Mouse (Mus musculus) left cerebral cortex, postnatal 14 days (tissue): Measurements from ENCODE around the gene Mef2d. TPM values are rescaled to one million over a fixed set of nuclear protein-coding genes. Genes with fewer than 3 reads are reported as not detected.
A peak's percentile ranks its signal among the peaks of the same experiment; 100 is the strongest.

Source experiments
- DNase-seq, 2 experiments: peaks; one replicate each; pipeline ENCODE4 v3.0.0; 2021 to 2022; ENCODE audit warnings: low spot score in 2 of 2, mixed read lengths in 1 of 2
- intact Hi-C: fragments of 180-260 bp; cut with DNase I; formaldehyde crosslinking; loops from one replicate; pipeline ENCODE4 v1.15.1; 2025
- long read RNA-seq, 2 experiments: library from polyadenylated mRNA; stranded (forward); transcript quantifications; one replicate each; pipeline ENCODE4 v2.0.0; 2021
- total RNA-seq, 2 experiments: library from RNA; stranded (reverse); gene quantifications; 2 replicates each; pipeline ENCODE4 v1.2.3; 2021

The Mef2d gene
- total RNA-seq, result 100 to 1,000 TPM; 196 to 201 TPM
- long read RNA-seq, experiment 1, transcript Mef2d-203 (12 exons, 1,791 nt), result major isoform, 6 of 88 reads
- long read RNA-seq, experiment 1, partial matches to known transcripts, result 21 of 88 reads
- long read RNA-seq, experiment 1, other reads (novel, unspliced or antisense), result 61 of 88 reads
- long read RNA-seq, experiment 2, full-length matches to known transcripts, result 10 of 85 reads
- long read RNA-seq, experiment 2, partial matches to known transcripts, result 20 of 85 reads
- long read RNA-seq, experiment 2, other reads (novel, unspliced or antisense), result 55 of 85 reads

- intact Hi-C loops, result no loop called here
- DNase-seq, result peak; percentile 94 to 97
Observed at GRCm38 (mm10) chr3:88141787-88142523, at the start of gene Mef2d. Gene Mef2d (plus strand): TSS chr3:88142372.

GRCm38 (mm10) chr3:88094126-88094525 is 48.0 kb upstream of the Mef2d start:
- intact Hi-C loops, result loop anchor here (5.0 kb wide), 1 partner anchor 38 kb away; no protein-coding TSS in a partner anchor

GRCm38 (mm10) chr3:88097666-88098065 is 44.5 kb upstream of the Mef2d start:
- intact Hi-C loops, result no loop called here
- DNase-seq, result no peak

More at GRCm38 (mm10) chr3:88094126-88094525, 48.0 kb upstream of the Mef2d start:
- no peak for DNase-seq

DNA sequence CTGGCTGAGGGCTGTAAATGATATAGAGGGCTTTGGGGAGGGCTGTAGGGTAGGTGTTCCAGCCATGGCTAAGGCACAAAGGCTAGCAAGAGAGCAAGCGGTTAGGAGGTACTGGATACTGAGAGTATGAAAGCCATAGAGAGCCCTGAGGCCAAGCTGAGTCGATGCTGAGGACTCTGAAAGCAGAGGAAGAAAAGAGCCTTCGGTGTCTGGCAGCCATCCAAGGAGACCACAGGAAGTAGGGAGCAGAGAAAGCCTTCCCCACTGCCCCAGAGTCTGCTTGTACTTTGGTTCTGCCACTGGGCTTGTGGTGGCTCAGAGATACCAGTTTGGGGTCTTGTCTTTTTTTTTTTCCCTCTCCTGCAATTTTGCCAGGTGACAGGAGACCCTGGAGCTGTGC is 41.9 kb upstream of the Mef2d start:
- intact Hi-C loops, result no loop called here
- DNase-seq, result peak in 1 of 2 experiments; percentile 31

DNA sequence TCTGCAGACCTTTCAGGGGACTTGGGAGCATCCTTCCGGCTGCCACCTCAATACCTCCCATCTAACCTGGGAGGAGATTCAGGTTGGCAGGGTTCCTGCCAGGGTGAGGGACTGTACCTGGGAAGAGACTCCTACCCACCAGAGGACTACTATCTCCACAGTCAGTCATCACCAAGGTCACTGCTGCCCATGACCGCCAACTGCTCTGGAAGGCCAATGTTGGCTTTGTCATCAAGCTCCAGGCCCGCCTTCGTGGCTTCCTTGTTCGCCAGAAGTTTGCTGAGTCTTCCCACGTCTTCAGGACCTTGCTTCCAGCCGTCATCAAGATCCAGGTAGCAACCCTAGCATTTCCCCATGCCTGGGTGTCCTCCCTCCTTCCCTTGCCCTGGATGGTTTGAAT is 40.4 kb upstream of the Mef2d start:
- DNase-seq, result no peak

GRCm38 (mm10) chr3:88102196-88102595 is 40.0 kb upstream of the Mef2d start:
- no peak for DNase-seq
- intact Hi-C loops, result no loop called here

More for the DNA sequence above, 40.4 kb upstream of the Mef2d start:
- intact Hi-C loops, result no loop called here

- DNase-seq, result peak in 1 of 2 experiments; percentile 30
- intact Hi-C loops, result no loop called here
Observed at GRCm38 (mm10) chr3:88102611-88103010, 39.6 kb upstream of the Mef2d start.

DNA sequence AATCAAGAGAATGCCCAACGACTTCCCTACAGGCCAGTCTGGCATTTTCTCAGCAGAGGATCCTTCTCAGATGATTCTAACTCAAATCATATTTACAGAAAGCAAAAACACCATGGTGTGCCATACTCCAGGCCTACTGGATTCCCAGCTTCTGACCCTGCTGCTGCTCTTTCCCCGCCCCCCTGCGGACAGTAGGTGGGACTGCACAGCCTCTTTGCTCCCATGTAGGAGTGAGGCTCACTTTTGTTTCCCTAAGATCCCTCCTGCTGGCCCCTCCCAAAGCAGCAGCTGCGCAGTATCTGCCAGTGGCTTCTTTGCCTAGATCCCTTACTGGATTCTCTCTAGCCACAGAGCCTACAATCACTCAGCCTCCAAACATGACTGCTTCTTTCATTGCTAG is 36.0 kb upstream of the Mef2d start:
- DNase-seq, result no peak
- intact Hi-C loops, result no loop called here

GRCm38 (mm10) chr3:88109126-88109525 is 33.0 kb upstream of the Mef2d start:
- no peak for DNase-seq
- intact Hi-C loops, result no loop called here

GRCm38 (mm10) chr3:88114396-88114795 is 27.8 kb upstream of the Mef2d start:
- intact Hi-C loops, result no loop called here

DNA sequence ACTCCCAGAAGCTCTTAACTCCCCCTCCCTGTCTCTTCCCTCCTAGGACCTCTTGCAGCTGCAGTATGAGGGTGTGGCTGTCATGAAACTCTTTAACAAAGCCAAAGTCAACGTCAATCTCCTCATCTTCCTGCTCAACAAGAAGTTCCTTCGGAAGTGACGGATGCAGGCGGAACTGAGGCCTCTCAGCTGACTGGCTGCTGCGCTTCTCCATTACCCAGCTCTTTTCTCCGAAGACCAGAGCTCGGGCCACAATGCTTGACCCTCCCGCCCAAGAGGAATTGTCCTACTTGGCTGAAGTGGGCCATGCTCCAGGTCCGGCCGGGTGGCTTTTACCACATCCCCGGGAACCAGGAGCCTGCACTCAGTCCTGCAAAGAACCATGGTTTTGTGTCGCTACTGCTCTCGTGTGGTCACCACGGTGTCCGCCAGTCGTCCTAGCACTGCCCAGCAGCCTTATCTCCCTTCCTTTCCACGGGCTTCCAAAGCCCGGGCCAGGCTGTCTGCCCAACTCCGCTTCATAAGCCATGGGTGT is 22.0 kb upstream of the Mef2d start:
- DNase-seq, result no peak
- intact Hi-C loops, result no loop called here

More at GRCm38 (mm10) chr3:88114396-88114795, 27.8 kb upstream of the Mef2d start:
- no peak for DNase-seq

- intact Hi-C loops, result no loop called here
Observed at GRCm38 (mm10) chr3:88121164-88122131, 20.7 kb upstream of the Mef2d start.

DNA sequence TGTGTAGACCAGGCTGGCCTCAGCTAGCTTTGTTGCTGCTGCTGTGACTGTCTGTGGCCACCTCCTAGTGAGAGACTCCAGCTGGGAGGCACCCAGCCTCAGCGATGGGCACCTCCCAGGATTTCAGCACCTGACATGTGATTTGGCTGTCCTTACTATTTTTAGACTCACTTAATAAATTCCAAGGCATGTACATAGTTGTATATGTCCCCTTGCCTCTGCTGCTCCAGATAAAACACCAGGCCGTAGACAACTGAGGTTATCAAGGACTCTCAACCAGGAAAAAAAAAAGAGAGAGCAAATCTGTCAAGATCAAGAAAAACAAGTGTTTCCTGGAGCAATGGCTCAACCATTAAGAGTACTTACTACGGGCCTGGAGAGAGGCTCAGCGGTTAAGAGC is 17.0 kb upstream of the Mef2d start:
- intact Hi-C loops, result no loop called here
- no peak for DNase-seq

More at GRCm38 (mm10) chr3:88121164-88122131, 20.7 kb upstream of the Mef2d start:
- DNase-seq, result no peak

GRCm38 (mm10) chr3:88126181-88126580 is 16.0 kb upstream of the Mef2d start:
- DNase-seq, result no peak
- intact Hi-C loops, result no loop called here

DNA sequence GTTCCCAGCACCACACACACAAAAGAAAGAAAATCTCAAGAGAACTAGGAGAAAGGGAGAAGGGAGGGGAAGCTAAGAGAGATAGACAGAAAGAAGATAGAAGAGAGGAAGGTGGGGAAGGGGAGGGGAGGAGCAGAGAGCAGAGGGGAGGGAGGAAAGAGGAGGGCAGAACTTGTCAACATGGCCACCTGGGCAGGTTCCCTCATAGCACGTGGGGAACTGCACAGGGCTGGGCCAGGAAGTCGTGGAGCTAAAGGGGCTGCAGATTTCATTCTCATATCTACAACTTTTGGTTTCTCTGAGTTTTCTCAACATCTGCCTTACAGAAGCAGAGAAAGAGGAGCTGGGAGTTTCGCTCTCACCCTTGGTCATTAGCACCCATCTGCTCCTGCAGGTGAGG is 14.5 kb upstream of the Mef2d start:
- no peak for DNase-seq
- intact Hi-C loops, result no loop called here

DNA sequence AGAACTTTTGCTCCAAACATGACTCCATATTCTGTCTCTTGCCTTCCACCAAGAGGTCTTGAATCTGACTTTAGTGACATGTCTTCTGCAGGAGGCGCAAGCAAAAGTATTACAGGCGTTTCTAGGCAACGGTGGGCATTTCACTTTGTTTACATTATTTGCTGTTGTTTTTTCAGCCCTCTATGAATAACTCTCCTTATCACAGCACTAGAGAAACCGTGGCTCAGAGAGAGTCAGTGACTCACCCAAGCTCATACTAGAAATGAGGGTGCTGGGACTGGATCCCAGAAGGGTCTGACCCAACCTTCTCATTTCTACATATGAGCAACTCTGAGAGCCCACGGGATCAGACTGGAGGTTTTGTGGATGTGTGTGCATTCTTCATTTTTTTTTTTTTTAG is 14.1 kb upstream of the Mef2d start:
- DNase-seq, result no peak
- intact Hi-C loops, result no loop called here

DNA sequence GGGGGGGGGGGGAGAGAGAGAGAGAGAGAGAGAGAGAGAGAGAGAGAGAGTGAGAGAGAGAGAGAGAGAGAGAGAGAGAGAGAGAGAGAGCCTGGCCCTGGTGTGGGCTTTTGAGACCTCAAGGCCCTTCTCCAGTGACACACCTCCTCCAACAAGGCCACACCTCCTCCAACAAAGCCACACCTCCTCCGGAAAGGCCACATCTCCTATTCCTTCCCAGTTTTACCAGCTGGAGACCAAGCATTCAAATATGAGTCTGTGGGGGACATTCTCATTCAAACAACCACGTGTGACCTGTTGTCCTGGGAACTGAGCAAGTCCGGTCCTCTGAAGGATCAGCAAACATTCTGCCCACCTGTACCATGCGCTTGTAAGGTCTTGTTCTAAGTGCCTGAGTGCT is 13.2 kb upstream of the Mef2d start:
- intact Hi-C loops, result no loop called here

DNA sequence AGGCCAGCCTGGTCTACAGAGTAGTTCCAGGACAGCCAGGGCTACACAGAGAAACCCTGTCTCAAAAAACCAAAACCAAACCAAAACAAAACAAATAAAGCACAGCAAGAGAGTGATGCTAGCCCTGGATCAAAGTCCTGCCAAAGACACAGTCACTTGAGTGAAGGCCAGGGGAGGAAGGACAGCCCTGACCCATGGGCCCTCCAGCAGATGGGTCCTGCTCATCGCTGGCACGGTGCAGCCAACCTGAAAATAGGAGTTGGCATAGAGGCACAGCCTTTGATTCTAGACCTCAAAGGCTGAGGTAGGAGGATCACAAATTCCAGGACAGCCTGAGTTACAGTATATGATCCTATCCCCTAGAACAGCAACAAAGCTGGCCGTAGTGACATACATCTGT is 11.1 kb upstream of the Mef2d start:
- intact Hi-C loops, result loop anchor here (5.0 kb wide), 1 partner anchor 39 kb away; no protein-coding TSS in a partner anchor

More for the DNA sequence above, 13.2 kb upstream of the Mef2d start:
- DNase-seq, result no peak

DNA sequence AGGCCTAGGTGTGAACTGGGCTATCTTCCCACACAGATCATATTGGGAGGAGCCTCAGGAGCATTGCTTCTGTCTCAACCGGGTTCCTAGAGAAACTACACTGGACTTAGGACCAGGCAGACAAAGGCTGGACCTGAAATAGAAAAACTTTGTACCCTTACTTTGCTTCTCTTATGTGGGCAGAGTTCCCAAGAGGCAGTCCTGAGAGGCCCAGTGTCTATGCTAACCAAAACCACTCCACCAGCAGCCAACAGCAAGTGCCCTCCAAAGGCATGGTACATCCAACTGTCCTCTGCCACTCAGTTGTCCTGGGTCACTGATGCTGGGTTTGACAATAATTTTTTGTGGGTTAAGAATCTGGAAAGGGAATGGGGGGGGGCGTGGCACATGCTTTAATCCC is 9.7 kb upstream of the Mef2d start:
- no peak for DNase-seq
- intact Hi-C loops, result loop anchor here (5.0 kb wide), 1 partner anchor 40 kb away; no protein-coding TSS in a partner anchor

More for the DNA sequence above, 11.1 kb upstream of the Mef2d start:
- DNase-seq, result no peak
